Mouse (Mus musculus) MEL (cell line): ENCODE results near the gene Zfp652.

Experiments
- CHD1 ChIP-seq: IDR thresholded peaks from 2 replicates; pipeline ENCODE4 v1.6.1; 2012; ENCODE audit warnings: low read depth, mild to moderate bottlenecking, inconsistent platforms, low read length, improper control_type of control experiment
- CTCF ChIP-seq, 3 experiments: IDR thresholded peaks in 2 of 3; conservative IDR thresholded peaks in 1 of 3; 2 replicates each; pipeline ENCODE4 v1.5.1; 2011 to 2012; ENCODE audit warnings: low read length in 3 of 3, low read depth in 2 of 3, mild to moderate bottlenecking in 2 of 3, improper control_type of control experiment in 1 of 3, inconsistent platforms in 1 of 3, mixed read lengths in 1 of 3, moderate library complexity in 1 of 3; ENCODE audit not compliant: control insufficient read depth in 1 of 3, insufficient read depth in 1 of 3, poor library complexity in 1 of 3, severe bottlenecking in 1 of 3
- EP300 ChIP-seq, 2 experiments: IDR thresholded peaks; 2 replicates each; pipeline ENCODE4 v1.6.1; 2011; ENCODE audit warnings: improper control_type of control experiment in 2 of 2, low read length in 2 of 2, low read depth in 1 of 2, mild to moderate bottlenecking in 1 of 2
- GATA1 ChIP-seq: IDR thresholded peaks from 2 replicates; pipeline ENCODE4 v1.6.1; 2011; ENCODE audit warnings: low read depth, low read length, improper control_type of control experiment
- HCFC1 ChIP-seq: IDR thresholded peaks from 2 replicates; pipeline ENCODE4 v1.6.1; 2012; ENCODE audit warnings: low read depth, mild to moderate bottlenecking, inconsistent platforms, low read length, improper control_type of control experiment, moderate library complexity
- MAX ChIP-seq: IDR thresholded peaks from 2 replicates; pipeline ENCODE4 v1.6.1; 2011; ENCODE audit warnings: low read length, improper control_type of control experiment
- POLR2A ChIP-seq, 2 experiments: IDR thresholded peaks; 2 replicates each; pipeline ENCODE4 v1.6.1; 2011 to 2012; ENCODE audit warnings: low read length in 2 of 2, mild to moderate bottlenecking in 2 of 2, control low read depth in 1 of 2, improper control_type of control experiment in 1 of 2, low read depth in 1 of 2, moderate library complexity in 1 of 2; ENCODE audit not compliant: control insufficient read depth in 1 of 2, insufficient read depth in 1 of 2, poor library complexity in 1 of 2
- SMC3 ChIP-seq: IDR thresholded peaks from 2 replicates; pipeline ENCODE4 v1.6.1; 2011; ENCODE audit warnings: low read depth, low read length, improper control_type of control experiment
- TBP ChIP-seq: IDR thresholded peaks from 2 replicates; pipeline ENCODE4 v1.8.0; 2011; ENCODE audit warnings: low read depth, low read length, improper control_type of control experiment
- TCF12 ChIP-seq: IDR thresholded peaks from 2 replicates; pipeline ENCODE4 v1.6.1; 2014; ENCODE audit warnings: low read depth, mild to moderate bottlenecking, inconsistent platforms, low read length, improper control_type of control experiment, moderate library complexity
- USF2 ChIP-seq, 2 experiments: IDR thresholded peaks; 2 replicates each; pipeline ENCODE4 v1.6.1; 2011 to 2012; ENCODE audit warnings: improper control_type of control experiment in 2 of 2, low read length in 2 of 2, borderline replicate concordance in 1 of 2, inconsistent platforms in 1 of 2, low read depth in 1 of 2, mild to moderate bottlenecking in 1 of 2; ENCODE audit not compliant: insufficient read depth in 1 of 2
- ZNF384 ChIP-seq: IDR thresholded peaks from 2 replicates; pipeline ENCODE4 v1.6.1; 2012; ENCODE audit warnings: low read depth, mild to moderate bottlenecking, inconsistent platforms, low read length, improper control_type of control experiment

GRCm38 (mm10) chr11:95857716-95858527 is 145.4 kb downstream of the Zfp652 start:
- TF ChIP-seq HCFC1 = no peak; the same call in 1 of the 2 replicates
- no peak for TF ChIP-seq CTCF (IDR thresholded peaks at IDR 0.05 in 2 of 3, conservative IDR thresholded peaks at IDR 0.05 in 1 of 3; ENCODE audit: control insufficient read depth in 1 of 3, insufficient read depth in 1 of 3, low read depth in 2 of 3, low read length in 3 of 3, poor library complexity in 1 of 3, severe bottlenecking in 1 of 3)
- no peak for TF ChIP-seq POLR2A (IDR thresholded peaks at IDR 0.05; ENCODE audit: control insufficient read depth in 1 of 2, insufficient read depth in 1 of 2, low read depth in 1 of 2, low read length in 2 of 2, poor library complexity in 1 of 2)
- no peak for TF ChIP-seq MAX
- peak; percentile 83; the same call in 1 of the 2 replicates for TF ChIP-seq CHD1
- TF ChIP-seq USF2 (IDR thresholded peaks at IDR 0.05; ENCODE audit: borderline replicate concordance in 1 of 2, insufficient read depth in 1 of 2, low read depth in 1 of 2, low read length in 2 of 2) = no peak
- TF ChIP-seq TCF12 = no peak; the same call in 1 of the 2 replicates
- no peak for TF ChIP-seq TBP
- 0 out of 2 replicates have a peak, but pooled peaks have one; percentile 2 for TF ChIP-seq GATA1
- no peak for TF ChIP-seq EP300 (IDR thresholded peaks at IDR 0.05; ENCODE audit: low read depth in 1 of 2, low read length in 2 of 2)
- no peak for TF ChIP-seq SMC3
- no peak for TF ChIP-seq ZNF384
